Mouse (Mus musculus) kidney, embryonic 15.5 days (tissue): Measurements from ENCODE around the gene Ubald2. TPM values are rescaled to one million over a fixed set of nuclear protein-coding genes. Genes with fewer than 3 reads are reported as not detected.

ENCODE experiments used
- ATAC-seq: fragments of 200-750 bp; cut with Nextera tagmentation; replicated peaks from 2 replicates; pipeline ENCODE4 v1.8.0; 2017; ENCODE audit warnings: moderate TSS enrichment; ENCODE audit not compliant: low FRiP score
- H3K27ac ChIP-seq: fragments of 300-500 bp; sonication (generic); 2 replicates; pipeline ENCODE4 v1.5.1; 2015; ENCODE audit warnings: mild to moderate bottlenecking, inconsistent platforms
- H3K27me3 ChIP-seq: fragments of 300-500 bp; sonication (generic); 2 replicates; pipeline ENCODE4 v1.6.1; 2015; ENCODE audit warnings: inconsistent platforms
- H3K36me3 ChIP-seq: fragments of 300-500 bp; sonication (generic); 2 replicates; pipeline ENCODE4 v1.6.1; 2015; ENCODE audit warnings: inconsistent platforms
- H3K4me1 ChIP-seq: fragments of 300-500 bp; sonication (generic); 2 replicates; pipeline ENCODE4 v1.6.1; 2015; ENCODE audit warnings: inconsistent platforms
- H3K4me2 ChIP-seq: fragments of 300-500 bp; sonication (generic); 2 replicates; pipeline ENCODE4 v1.6.1; 2015; ENCODE audit warnings: moderate library complexity, mild to moderate bottlenecking, inconsistent platforms
- H3K4me3 ChIP-seq: fragments of 300-500 bp; sonication (generic); replicated peaks from 2 replicates; pipeline ENCODE4 v1.5.1; 2015; ENCODE audit warnings: mild to moderate bottlenecking, inconsistent platforms
- H3K9ac ChIP-seq: fragments of 300-500 bp; sonication (generic); 2 replicates; pipeline ENCODE4 v1.6.1; 2015; ENCODE audit warnings: mild to moderate bottlenecking, inconsistent platforms
- H3K9me3 ChIP-seq: fragments of 300-500 bp; sonication (generic); replicated peaks from 2 replicates; pipeline ENCODE4 v1.6.1; 2016; ENCODE audit warnings: inconsistent platforms
- WGBS: fragments of 180-500 bp; shearing (Covaris S2); methylation state at CpG from one replicate; pipeline ENCODE4 v1.1.7; 2015; ENCODE audit warnings: mixed read lengths; 5-methylcytosine and 5-hydroxymethylcytosine counted together
- polyA plus RNA-seq: library from polyadenylated mRNA; unstranded; fragments of >200 nt; fragmentation: Nextera tagmentation; extraction: Ambion mirVana; gene quantifications from 2 replicates; pipeline ENCODE4 v1.2.1, GENCODE M21; 2015

The Ubald2 gene
- polyA plus RNA-seq, 1 experiment from 2014 or later, result 58.1 TPM

DNA sequence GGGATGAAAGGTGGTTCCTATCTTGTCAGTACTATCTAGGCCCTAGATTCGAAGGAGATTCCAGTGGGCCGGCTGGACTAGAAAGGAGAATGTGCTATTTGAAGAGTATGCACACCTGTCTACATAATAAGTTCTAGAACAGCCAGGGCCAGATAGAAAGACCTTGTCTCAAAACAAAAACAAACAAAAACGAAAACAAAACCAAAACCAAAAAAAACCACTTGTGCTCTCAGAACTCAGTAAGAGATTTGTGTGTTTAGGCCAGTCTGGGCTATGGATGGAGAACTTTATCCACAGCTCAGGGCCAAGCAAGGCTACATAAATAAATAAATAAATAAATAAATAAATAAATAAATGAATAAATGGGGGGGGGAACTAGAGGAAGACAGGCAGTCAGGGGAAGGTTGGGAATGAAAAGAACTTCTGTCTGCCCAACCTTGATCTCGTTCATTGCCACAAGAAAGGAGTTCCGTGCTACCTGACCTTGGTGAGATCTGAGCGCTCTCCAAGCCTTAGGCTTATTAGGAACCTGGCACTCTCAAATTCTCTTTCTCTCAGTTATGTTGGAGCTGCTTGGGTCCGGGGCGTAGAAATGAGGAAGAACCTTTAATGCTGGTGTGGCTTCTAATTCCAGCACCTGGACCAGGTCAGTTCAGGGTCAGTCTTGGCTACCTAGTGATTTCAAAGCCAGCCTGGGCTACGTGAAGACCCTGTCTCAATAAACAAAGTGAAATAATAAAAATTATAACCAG lies 3.9 kb upstream of the Ubald2 start:
- no peaks in the 10 kb centered on the region for H3K27me3 ChIP-seq
- H3K27ac ChIP-seq, result peak overlapping the region; percentile 81
- H3K9ac ChIP-seq, result no peak overlapping the region
- ATAC-seq, result no peak
- peaks cover 31% of the 10 kb centered on the region for H3K4me1 ChIP-seq
- H3K36me3 ChIP-seq, result no peaks in the 10 kb centered on the region
- H3K9me3 ChIP-seq, result no peaks in the 10 kb centered on the region
- WGBS, result 85% methylated on average over 9 of the region's 9 CpGs
- H3K4me3 ChIP-seq, result no peak overlapping the region
- no peak overlapping the region for H3K4me2 ChIP-seq

DNA sequence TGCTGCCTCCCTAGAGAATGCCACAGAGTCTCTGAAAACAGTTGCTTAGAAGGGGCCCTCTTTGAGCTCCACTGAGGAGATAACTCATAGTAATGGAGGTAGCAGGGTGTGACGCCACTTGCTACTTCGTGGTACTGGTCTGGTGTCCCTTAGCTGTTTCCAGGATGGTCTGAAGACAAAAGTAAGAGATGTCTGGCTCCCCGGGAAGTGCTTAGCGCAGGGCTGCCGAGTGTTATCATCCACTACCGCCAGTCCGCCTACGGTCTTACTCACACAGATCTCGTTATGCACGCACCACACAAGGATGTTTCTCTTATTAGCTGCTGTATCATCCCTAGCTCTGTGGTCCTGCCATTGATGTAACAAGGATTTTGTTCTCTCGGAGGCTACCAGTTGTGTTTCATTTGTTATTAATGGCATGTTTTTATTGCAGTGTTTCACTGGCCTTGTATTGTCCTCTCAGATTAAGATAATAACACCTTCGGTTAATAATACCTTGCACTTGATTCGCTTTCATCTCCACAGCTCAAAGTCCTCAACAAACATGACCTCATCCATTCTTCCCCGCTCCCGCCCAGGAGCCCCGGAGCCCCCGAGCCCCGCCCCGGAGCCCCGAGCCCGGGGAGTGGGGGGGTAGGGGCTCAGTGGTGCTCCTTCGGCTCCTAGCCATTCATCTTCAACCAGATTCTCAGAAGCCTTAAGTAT lies 3.0 kb upstream of the Ubald2 start:
- Histone ChIP-seq H3K9me3 (no peaks in the 10 kb centered on the region), H3K4me2 (peak overlapping the region; percentile 36; the same call in 1 of the 2 replicates), H3K4me3 (no peak overlapping the region), H3K27ac (peak overlapping the region; percentile 61; the same call in 1 of the 2 replicates), H3K27me3 (no peaks in the 10 kb centered on the region), H3K4me1 (peaks cover 39% of the 10 kb centered on the region), H3K9ac (no peak overlapping the region), H3K36me3 (peaks cover 3% of the 10 kb centered on the region; the same call in 1 of the 2 replicates)
- no peak for ATAC-seq
- WGBS, result 45% methylated on average over 22 of the region's 22 CpGs

DNA sequence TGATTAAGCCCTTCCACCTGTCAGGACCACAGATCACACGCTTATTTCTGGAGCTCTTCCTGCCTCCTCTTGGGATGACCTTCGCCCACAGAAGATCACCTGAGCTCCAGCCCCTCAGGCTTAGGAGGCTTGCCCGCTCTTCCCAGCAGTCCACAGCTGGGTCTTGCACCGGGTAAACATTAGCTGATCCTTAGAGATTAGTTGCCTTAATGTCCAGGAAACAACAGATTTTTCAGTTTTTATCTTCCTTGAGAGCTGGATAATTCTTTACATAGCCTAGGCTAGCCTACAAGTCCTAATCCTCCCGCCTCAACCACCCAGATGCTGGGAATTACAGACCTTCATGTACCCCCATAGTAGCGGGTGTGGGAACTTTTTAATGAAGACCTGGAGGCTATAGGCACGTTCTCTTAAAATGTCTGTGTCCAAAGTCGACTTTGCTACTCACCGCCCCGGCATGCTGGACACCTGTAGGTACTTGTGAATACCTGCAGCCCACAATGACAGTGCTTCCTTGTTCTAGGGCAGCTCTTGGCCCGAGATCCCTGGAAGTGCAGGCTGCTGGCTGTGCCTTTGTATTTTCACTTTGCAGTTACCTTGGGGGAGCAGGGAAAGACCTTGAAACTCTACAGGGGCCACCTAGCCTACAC lies 2.3 kb upstream of the Ubald2 start:
- WGBS, result 56% methylated on average over 11 of the region's 11 CpGs
- no peak overlapping the region for H3K9ac ChIP-seq
- H3K4me3 ChIP-seq, result no peak overlapping the region
- no peaks in the 10 kb centered on the region for H3K27me3 ChIP-seq
- peak overlapping the region; percentile 36; the same call in 1 of the 2 replicates for H3K4me2 ChIP-seq
- H3K9me3 ChIP-seq, result no peaks in the 10 kb centered on the region
- H3K36me3 ChIP-seq, result peaks cover 9% of the 10 kb centered on the region
- no peak for ATAC-seq
- H3K4me1 ChIP-seq, result peaks cover 45% of the 10 kb centered on the region
- H3K27ac ChIP-seq, result peak overlapping the region; percentile 61; the same call in 1 of the 2 replicates

DNA sequence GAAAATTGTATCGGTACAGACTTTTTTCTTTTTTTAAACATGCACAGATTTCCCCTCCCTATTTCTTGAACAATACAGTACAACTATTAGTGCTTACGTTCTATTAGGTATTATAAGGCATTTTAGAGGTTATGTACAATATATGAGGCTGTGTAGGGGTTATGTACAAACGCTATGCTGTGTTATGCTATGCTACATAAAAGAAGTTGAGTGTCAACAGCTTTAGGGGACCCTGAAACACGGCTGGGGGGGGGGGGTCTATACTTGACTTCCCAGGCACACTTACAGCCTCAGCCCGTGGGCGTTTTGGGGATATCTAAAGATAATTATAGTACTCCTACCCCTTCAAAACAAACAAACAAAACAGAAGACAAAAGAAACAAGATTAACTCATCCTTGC lies 1.8 kb upstream of the Ubald2 start:
- 72% methylated on average over 6 of the region's 6 CpGs for WGBS
- H3K9me3 ChIP-seq, result no peaks in the 10 kb centered on the region
- H3K27me3 ChIP-seq, result no peaks in the 10 kb centered on the region
- no peak for ATAC-seq
- peaks cover 15% of the 10 kb centered on the region for H3K36me3 ChIP-seq
- H3K4me3 ChIP-seq, result no peak overlapping the region
- H3K4me2 ChIP-seq, result no peak overlapping the region
- H3K9ac ChIP-seq, result no peak overlapping the region
- peaks cover 51% of the 10 kb centered on the region for H3K4me1 ChIP-seq
- H3K27ac ChIP-seq, result peak overlapping the region; percentile 61; the same call in 1 of the 2 replicates

DNA sequence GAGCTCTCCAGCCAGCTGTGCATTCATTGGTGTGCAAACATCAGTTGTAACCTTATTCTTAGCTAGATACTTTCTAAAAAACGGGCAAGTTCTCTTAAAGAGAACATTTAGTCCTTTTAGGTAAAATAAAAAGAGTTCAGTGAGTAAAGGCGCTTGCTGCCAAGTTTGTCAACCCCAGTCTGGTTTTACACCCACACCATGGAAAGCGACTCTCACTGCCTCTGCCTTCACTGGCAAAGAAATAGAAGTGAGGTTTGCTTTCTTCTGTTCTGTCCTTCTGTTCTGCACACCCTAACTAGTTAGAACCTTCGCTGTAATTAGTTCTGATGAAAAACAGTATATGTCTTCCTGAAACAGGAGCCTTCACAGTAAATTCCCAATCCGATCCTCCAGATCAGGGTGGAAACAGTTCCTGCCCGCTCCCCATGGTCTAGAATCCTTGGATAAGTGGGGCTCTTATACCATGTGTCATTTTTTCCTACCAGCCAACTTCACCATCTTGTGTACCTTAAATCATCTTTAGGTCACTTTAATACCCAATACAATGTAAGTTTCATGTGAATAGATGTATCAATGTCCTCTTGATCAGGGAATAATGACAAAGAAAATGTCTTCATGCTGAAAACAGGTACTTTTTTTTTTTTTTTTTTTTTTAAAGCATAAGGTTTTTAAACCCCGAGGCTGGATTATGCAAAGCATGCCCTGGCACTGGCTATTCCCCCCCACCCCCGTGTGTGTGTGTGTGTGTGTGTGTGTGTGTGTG lies 1.1 kb upstream of the Ubald2 start:
- H3K27me3 ChIP-seq, result no peaks in the 10 kb centered on the region
- WGBS, result 72% methylated on average over 8 of the region's 8 CpGs
- H3K27ac ChIP-seq, result peak overlapping the region; percentile 94; the same call in 1 of the 2 replicates
- H3K36me3 ChIP-seq, result peaks cover 21% of the 10 kb centered on the region
- H3K4me3 ChIP-seq, result no peak overlapping the region
- no peak for ATAC-seq
- H3K9ac ChIP-seq, result no peak overlapping the region
- H3K4me2 ChIP-seq, result peak overlapping the region; percentile 50
- H3K4me1 ChIP-seq, result peaks cover 58% of the 10 kb centered on the region
- no peaks in the 10 kb centered on the region for H3K9me3 ChIP-seq

DNA sequence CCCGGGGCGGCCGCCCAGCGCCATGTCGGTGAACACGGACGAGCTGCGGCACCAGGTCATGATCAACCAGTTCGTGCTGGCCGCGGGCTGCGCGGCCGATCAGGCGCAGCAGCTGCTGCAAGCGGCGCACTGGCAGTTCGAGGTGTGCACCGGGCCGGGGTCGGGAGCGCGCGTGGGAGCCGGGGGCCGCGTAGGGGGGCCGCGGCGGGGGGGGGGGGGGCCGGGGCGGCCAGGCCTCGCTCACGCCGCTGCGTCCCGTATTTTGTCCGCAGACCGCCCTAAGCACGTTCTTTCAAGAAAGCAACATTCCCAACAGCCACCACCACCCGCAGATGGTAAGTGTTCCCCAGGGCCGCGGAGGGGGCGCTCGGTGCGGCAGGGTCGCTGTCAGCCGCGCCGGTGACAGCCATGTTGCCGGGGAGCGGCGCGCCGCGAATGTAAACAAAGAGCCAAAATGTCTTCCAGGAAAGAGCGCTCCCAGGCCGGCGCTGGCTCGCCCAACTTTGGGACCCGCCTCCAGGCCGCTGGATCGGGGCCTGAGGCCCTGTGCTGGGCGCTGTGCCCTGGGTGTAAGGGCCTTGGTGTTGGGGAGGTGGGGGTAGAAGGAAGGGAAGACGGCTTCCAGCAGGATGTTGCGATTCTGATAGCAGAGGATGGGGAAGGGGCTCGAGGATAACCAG lies 533 bp downstream of the Ubald2 start:
- peaks cover 52% of the 10 kb centered on the region for H3K4me1 ChIP-seq
- peak overlapping the region; percentile 89 for H3K9ac ChIP-seq
- H3K4me3 ChIP-seq, result peak overlapping the region; percentile 91
- H3K27ac ChIP-seq, result peak overlapping the region; percentile 94
- 0% methylated on average over 57 of the region's 67 CpGs for WGBS
- peak; percentile 15 for ATAC-seq
- H3K4me2 ChIP-seq, result peak overlapping the region; percentile 67
- H3K36me3 ChIP-seq, result peaks cover 29% of the 10 kb centered on the region
- H3K9me3 ChIP-seq, result no peaks in the 10 kb centered on the region
- H3K27me3 ChIP-seq, result no peaks in the 10 kb centered on the region

DNA sequence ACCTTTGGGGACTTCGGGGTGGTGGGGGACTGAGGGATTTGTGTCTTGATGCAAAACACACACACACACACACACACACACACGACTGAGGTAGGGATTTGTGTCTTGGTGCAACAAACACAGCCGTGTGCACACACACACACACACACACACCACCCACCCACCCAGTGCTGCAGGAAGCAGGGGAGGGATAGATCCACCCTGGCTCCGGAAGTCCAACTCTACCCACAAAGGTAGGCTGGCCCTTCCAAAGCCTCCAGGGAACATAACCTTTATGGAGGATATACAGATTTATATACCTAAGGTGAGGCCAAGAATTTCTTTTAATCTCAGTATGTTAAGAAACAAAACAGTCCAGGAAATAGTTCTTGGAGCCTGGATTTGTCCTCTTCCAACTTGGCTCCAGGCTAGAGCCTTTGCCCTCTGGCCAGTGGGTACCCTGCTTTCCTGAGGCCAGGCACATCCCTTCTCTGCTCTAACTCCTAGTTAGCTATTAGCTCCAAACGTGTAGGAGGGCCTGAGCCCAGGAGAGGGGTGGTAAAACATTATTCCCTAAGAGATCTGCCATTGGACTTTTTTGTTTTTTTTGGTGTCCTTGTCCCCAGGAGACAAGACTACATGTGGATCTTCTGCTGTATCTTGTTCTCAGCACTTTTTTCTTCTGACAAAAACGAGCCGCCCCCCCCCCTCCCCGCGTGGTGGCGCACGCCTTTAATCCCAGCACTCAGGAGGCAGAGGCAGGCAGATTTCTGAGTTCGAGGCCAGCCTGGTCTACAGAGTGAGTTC lies 1.3 kb downstream of the Ubald2 start:
- Histone ChIP-seq H3K9me3 (no peaks in the 10 kb centered on the region), H3K4me1 (peaks cover 55% of the 10 kb centered on the region), H3K4me2 (peak overlapping the region; percentile 67), H3K9ac (peak overlapping the region; percentile 89), H3K36me3 (peaks cover 34% of the 10 kb centered on the region), H3K27me3 (no peaks in the 10 kb centered on the region), H3K4me3 (peak overlapping the region; percentile 91), H3K27ac (peak overlapping the region; percentile 94)
- ATAC-seq, result no peak
- WGBS, result 44% methylated on average over 12 of the region's 12 CpGs

DNA sequence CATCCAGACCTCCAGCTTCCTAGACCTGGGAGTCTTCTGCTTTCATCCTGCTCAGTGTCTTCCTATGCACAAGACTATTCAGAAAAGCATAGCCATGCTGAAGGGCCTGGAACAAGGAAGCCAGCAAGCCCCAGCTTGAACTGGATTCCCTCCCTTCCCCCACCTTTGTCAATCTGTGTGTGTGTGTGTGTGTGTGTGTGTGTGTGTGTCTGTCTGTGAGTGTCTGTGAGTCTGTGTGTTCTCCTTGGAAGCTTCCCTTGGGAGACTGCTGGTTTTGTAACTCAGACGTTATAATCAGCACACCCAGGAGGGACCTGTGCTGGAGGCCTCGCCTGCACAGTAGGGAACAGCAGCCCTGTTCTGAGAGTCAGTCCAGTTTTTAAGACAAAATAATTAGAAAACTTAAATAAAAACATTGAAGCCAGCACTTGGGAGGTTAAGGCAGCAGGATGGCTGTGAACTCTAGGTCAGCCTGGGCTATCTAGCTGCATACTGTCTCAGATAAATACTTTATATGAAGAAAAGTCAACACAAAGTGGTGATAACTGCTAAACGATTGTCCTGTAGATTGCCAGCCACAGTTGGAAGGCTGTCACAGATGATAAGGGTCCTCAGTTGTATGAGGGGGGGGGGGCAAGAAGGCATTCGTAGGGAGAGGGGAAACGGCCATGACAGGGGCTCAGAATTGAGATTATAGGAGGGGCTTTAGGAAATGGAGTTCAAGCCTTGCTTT lies 2.3 kb downstream of the Ubald2 start:
- no peaks in the 10 kb centered on the region for H3K27me3 ChIP-seq
- WGBS, result 61% methylated on average over 5 of the region's 5 CpGs
- no peaks in the 10 kb centered on the region for H3K9me3 ChIP-seq
- peaks cover 34% of the 10 kb centered on the region for H3K36me3 ChIP-seq
- H3K4me2 ChIP-seq, result peak overlapping the region; percentile 67
- H3K4me3 ChIP-seq, result peak overlapping the region; percentile 91
- H3K27ac ChIP-seq, result peak overlapping the region; percentile 94
- H3K4me1 ChIP-seq, result peaks cover 59% of the 10 kb centered on the region
- H3K9ac ChIP-seq, result peak overlapping the region; percentile 0; the same call in 1 of the 2 replicates
- no peak for ATAC-seq

DNA sequence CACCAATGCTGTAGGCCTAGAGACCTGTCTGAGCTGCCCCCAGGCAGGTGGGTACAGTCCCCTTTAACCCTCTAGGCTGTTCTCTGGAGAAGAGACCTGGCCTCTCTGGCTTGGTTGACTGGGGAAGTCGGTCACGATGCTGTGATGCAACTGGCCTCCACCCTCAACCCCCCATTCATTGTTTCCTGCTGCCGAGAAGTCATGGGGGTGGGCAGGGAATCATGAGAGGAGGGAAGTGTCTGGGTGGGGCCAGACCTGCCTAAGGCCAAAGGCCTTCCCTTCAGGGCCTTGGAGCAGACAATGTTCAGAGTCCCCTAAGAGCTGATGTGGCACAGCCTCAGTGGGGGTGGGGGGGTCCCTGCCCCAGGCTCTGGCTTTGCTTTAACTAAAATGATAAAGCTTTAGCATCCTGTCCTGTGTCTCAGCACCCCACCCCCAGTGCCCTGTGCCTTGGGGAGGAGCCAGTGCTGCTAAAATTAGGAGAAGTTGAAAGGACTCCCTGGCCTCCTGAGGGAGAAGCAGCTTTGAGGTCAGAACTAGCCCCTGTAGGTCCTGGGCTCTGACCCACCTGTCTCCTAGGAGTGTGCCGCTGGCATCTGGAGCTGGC lies 2.9 kb downstream of the Ubald2 start:
- WGBS, result 46% methylated on average over 4 of the region's 4 CpGs
- H3K36me3 ChIP-seq, result peaks cover 34% of the 10 kb centered on the region
- no peaks in the 10 kb centered on the region for H3K27me3 ChIP-seq
- peaks cover 57% of the 10 kb centered on the region for H3K4me1 ChIP-seq
- no peaks in the 10 kb centered on the region for H3K9me3 ChIP-seq
- H3K9ac ChIP-seq, result peak overlapping the region; percentile 0; the same call in 1 of the 2 replicates
- H3K4me2 ChIP-seq, result peak overlapping the region; percentile 67
- peak overlapping the region; percentile 94; the same call in 1 of the 2 replicates for H3K27ac ChIP-seq
- peak overlapping the region; percentile 91; the same call in 1 of the 2 replicates for H3K4me3 ChIP-seq
- ATAC-seq, result no peak
